Mouse (Mus musculus) cortical plate, adult 2 months (tissue): ENCODE results near the gene Zfp710. TPM values are rescaled to one million over a fixed set of nuclear protein-coding genes. Genes with fewer than 3 reads are reported as not detected.

Source experiments
- H3K27ac ChIP-seq: fragments of 200-500 bp; 2 replicates; pipeline ENCODE4 v1.5.1; 2012; ENCODE audit warnings: low read length, control low read depth, inconsistent platforms; ENCODE audit not compliant: insufficient read depth
- H3K4me1 ChIP-seq: fragments of 200-500 bp; 2 replicates; pipeline ENCODE4 v1.6.1; 2011; ENCODE audit warnings: low read length; ENCODE audit not compliant: control insufficient read depth, insufficient read depth
- H3K4me3 ChIP-seq: fragments of 200-500 bp; 2 replicates; pipeline ENCODE4 v1.5.1; 2011; ENCODE audit warnings: mild to moderate bottlenecking, low read length, control low read depth; ENCODE audit not compliant: insufficient read depth
- CTCF ChIP-seq: fragments of 200-500 bp; IDR thresholded peaks from 2 replicates; pipeline ENCODE4 v1.5.1; 2011; ENCODE audit warnings: mild to moderate bottlenecking, control low read depth, low read length; ENCODE audit not compliant: insufficient read depth; ENCODE audit errors: extremely low read depth
- POLR2A ChIP-seq: fragments of 200-500 bp; IDR thresholded peaks from 2 replicates; pipeline ENCODE4 v1.6.1; 2011; ENCODE audit warnings: mild to moderate bottlenecking, low read length, control low read depth; ENCODE audit not compliant: insufficient read depth; ENCODE audit errors: extremely low read depth
- polyA plus RNA-seq: library from polyadenylated mRNA; depleted of rRNA; stranded (reverse); fragments of >200 nt; gene quantifications from 2 replicates; pipeline ENCODE4 v1.2.3, GENCODE M21; 2012

Zfp710 gene
- polyA plus RNA-seq, 1 experiment, result 18.0 TPM

- TF ChIP-seq POLR2A (no peak), CTCF (no peak)
- Histone ChIP-seq H3K4me3 (no peak overlapping the region), H3K27ac (no peak overlapping the region), H3K4me1 (no peaks in the 10 kb centered on the region; the same call in 1 of the 2 replicates)
Measured at GRCm38 (mm10) chr7:80055781-80056180, 31.2 kb downstream of the Zfp710 start.

GRCm38 (mm10) chr7:80057002-80057691 lies 32.5 kb downstream of the Zfp710 start:
- TF ChIP-seq CTCF, result no peak
- TF ChIP-seq POLR2A, result no peak
- Histone ChIP-seq H3K27ac (peak overlapping the region; percentile 3; the same call in 1 of the 2 replicates), H3K4me3 (no peak overlapping the region), H3K4me1 (no peaks in the 10 kb centered on the region; the same call in 1 of the 2 replicates)

GRCm38 (mm10) chr7:80057781-80058180 lies 33.2 kb downstream of the Zfp710 start:
- TF ChIP-seq POLR2A (no peak), CTCF (no peak)
- Histone ChIP-seq H3K4me3 (no peak overlapping the region), H3K4me1 (no peaks in the 10 kb centered on the region; the same call in 1 of the 2 replicates), H3K27ac (no peak overlapping the region)

DNA sequence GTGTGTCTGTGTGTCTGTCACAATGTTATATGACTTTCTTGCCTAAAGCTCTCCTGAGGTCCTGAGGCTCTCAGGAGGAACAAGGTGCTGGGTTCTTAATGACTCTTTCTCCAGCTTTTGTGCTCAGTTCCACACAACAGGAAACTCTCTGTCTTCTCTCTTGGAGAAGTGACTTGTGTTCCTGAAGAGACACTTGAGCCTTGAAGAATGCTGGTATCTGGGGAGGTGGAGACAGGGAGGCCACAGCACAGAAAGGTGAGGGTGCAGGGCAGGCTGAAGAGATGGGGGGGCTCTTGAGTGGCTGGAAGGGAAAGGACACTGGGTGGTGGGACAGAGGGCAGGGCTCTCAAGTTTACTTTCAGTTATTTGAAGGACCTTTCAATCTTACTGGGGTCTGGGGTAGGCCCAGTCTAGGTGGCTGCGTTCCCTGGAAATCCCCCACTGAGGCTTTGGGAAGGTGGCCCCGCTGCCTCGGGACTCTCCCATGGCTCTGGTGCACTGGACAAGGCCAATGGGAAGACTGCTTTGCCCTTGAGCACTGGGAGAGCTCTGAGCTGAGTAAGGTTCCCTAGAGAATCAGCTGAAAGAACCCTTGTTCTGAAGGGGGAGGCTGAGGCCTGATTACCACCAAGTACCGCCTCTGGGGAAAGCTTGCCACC lies 33.9 kb downstream of the Zfp710 start:
- Histone ChIP-seq H3K4me3 (no peak overlapping the region), H3K4me1 (no peaks in the 10 kb centered on the region; the same call in 1 of the 2 replicates), H3K27ac (no peak overlapping the region)
- TF ChIP-seq POLR2A, result no peak
- TF ChIP-seq CTCF, result no peak

- Histone ChIP-seq H3K4me3 (no peak overlapping the region), H3K4me1 (no peaks in the 10 kb centered on the region; the same call in 1 of the 2 replicates), H3K27ac (no peak overlapping the region; the same call in 1 of the 2 replicates)
- no peak for TF ChIP-seq POLR2A
- no peak for TF ChIP-seq CTCF
Measured at GRCm38 (mm10) chr7:80059064-80059838, 34.6 kb downstream of the Zfp710 start.

DNA sequence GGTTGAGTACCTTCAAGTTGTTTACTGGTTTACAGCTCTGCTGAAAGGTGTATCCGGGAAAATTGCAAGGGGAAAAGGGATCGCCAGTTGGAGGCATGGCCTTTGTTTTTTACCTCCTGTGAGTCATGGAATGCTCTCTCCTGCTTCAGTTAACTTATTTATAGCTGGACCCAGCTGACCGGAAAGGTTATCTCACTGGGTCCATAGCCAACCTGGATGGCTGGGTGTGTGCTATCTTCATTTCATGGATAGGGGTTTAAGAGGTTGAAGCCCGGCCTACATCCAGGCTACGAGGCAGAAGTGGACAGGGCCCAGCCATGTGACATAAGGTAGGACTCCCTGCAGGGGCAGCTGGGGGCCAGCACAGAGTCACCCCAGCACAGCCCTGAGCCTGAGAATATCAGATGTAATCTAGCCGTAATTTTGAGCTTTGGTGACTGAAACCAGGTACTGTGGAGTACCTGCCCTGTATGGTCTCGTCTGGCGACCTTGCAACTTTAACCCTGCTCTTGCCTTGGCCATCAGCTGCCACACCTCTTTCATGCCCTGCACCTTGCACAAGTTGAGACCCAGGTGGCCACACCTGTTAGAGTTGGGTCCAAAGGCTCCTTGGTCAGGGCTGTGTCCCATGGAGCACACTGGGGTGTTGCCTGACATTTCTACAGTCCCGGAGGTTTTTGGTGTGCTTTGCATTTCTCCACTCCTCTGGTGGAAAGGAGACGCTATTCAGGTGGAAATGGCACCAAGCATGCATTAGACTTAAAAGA lies 35.6 kb downstream of the Zfp710 start:
- TF ChIP-seq POLR2A, result no peak
- TF ChIP-seq CTCF, result no peak
- no peak overlapping the region for H3K4me3 ChIP-seq
- no peaks in the 10 kb centered on the region; the same call in 1 of the 2 replicates for H3K4me1 ChIP-seq
- no peak overlapping the region for H3K27ac ChIP-seq

- H3K4me3 ChIP-seq, result no peak overlapping the region
- H3K4me1 ChIP-seq, result no peaks in the 10 kb centered on the region; the same call in 1 of the 2 replicates
- H3K27ac ChIP-seq, result no peak overlapping the region
- TF ChIP-seq POLR2A (no peak), CTCF (no peak)
Measured at GRCm38 (mm10) chr7:80062083-80062826, 37.6 kb downstream of the Zfp710 start.

DNA sequence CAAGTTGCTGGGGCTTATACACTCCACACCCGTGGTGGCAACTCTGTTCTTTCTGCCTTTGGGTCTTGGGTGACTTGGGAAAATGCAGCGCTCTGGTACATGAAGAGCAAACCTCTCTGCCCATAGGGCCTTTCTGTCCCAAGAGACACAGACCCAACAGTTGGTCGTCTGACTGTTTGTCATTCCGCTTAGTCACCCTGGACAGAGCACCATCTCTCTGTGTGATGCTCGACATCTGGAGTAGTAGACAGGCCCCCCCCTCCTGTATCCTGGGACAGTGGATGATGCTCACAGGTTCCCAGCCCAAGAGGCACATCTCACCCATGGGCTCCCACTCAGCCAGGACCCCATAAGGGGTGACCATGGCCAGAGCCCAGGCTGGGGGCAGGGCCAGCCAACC lies 38.6 kb downstream of the Zfp710 start:
- no peaks in the 10 kb centered on the region; the same call in 1 of the 2 replicates for H3K4me1 ChIP-seq
- no peak overlapping the region for H3K4me3 ChIP-seq
- TF ChIP-seq CTCF (no peak), POLR2A (no peak)
- H3K27ac ChIP-seq, result no peak overlapping the region
